Mouse (Mus musculus) heart, embryonic 11.5 days (tissue): ENCODE results near the gene Abcc8. TPM values are rescaled to one million over a fixed set of nuclear protein-coding genes. Genes with fewer than 3 reads are reported as not detected.

ENCODE experiments used
- ATAC-seq: fragments of 200-750 bp; cut with Nextera tagmentation; replicated peaks from 2 replicates; pipeline ENCODE4 v1.8.0; 2017; ENCODE audit warnings: moderate library complexity; ENCODE audit not compliant: insufficient number of reproducible peaks, low FRiP score, low TSS enrichment
- H3K27ac ChIP-seq: fragments of 300-500 bp; sonication (generic); 2 replicates; pipeline ENCODE4 v1.5.1; 2014; ENCODE audit warnings: mild to moderate bottlenecking, low read depth, low read length
- H3K27me3 ChIP-seq: fragments of 300-500 bp; sonication (generic); 2 replicates; pipeline ENCODE4 v1.6.1; 2014; ENCODE audit warnings: mild to moderate bottlenecking, low read length, mixed read lengths; ENCODE audit not compliant: control insufficient read depth, insufficient read depth
- H3K36me3 ChIP-seq: fragments of 300-500 bp; sonication (generic); 2 replicates; pipeline ENCODE4 v1.6.1; 2014; ENCODE audit warnings: mild to moderate bottlenecking, low read length, moderate library complexity, mixed read lengths; ENCODE audit not compliant: control insufficient read depth, insufficient read depth
- H3K4me1 ChIP-seq: fragments of 300-500 bp; sonication (generic); 2 replicates; pipeline ENCODE4 v1.6.1; 2014; ENCODE audit warnings: low read length; ENCODE audit not compliant: control insufficient read depth, insufficient read depth
- H3K4me2 ChIP-seq: fragments of 300-500 bp; sonication (generic); 2 replicates; pipeline ENCODE4 v1.6.1; 2014; ENCODE audit warnings: mild to moderate bottlenecking, moderate library complexity
- H3K4me3 ChIP-seq: fragments of 300-500 bp; sonication (generic); 2 replicates; pipeline ENCODE4 v1.5.1; 2014; ENCODE audit warnings: low read depth, low read length
- H3K9ac ChIP-seq: fragments of 300-500 bp; sonication (generic); 2 replicates; pipeline ENCODE4 v1.6.1; 2014; ENCODE audit warnings: mild to moderate bottlenecking, low read depth, low read length, moderate library complexity
- H3K9me3 ChIP-seq: fragments of 300-500 bp; sonication (generic); replicated peaks from 2 replicates; pipeline ENCODE4 v1.6.1; 2016; ENCODE audit warnings: low read length; ENCODE audit not compliant: control insufficient read depth
- WGBS: fragments of 180-500 bp; shearing (Covaris S2); extraction: QIAGEN DNeasy Blood & Tissue Kit; methylation state at CpG from one replicate; pipeline ENCODE4 v1.1.7; 2014; ENCODE audit not compliant: insufficient replicate concordance; 5-methylcytosine and 5-hydroxymethylcytosine counted together
- polyA plus RNA-seq: library from polyadenylated mRNA; unstranded; fragments of >200 nt; fragmentation: Nextera tagmentation; extraction: Ambion mirVana; gene quantifications from 2 replicates; pipeline ENCODE4 v1.2.1, GENCODE M21; 2014

Abcc8 gene
- polyA plus RNA-seq, 1 experiment from 2014 or later = 6.8 TPM

- Histone ChIP-seq H3K4me3 (no peak overlapping the region), H3K27ac (no peak overlapping the region), H3K36me3 (no peaks in the 10 kb centered on the region), H3K4me1 (no peaks in the 10 kb centered on the region), H3K9ac (no peak overlapping the region), H3K27me3 (no peaks in the 10 kb centered on the region), H3K4me2 (no peak overlapping the region), H3K9me3 (no peaks in the 10 kb centered on the region)
- 65% methylated on average over 7 of the region's 7 CpGs for WGBS
- ATAC-seq = 0 out of 2 replicates have a peak, but pooled peaks have one; percentile 39
These were observed 32.4 kb downstream of the Abcc8 start for GRCm38 (mm10) chr7:46147417-46147816.

DNA sequence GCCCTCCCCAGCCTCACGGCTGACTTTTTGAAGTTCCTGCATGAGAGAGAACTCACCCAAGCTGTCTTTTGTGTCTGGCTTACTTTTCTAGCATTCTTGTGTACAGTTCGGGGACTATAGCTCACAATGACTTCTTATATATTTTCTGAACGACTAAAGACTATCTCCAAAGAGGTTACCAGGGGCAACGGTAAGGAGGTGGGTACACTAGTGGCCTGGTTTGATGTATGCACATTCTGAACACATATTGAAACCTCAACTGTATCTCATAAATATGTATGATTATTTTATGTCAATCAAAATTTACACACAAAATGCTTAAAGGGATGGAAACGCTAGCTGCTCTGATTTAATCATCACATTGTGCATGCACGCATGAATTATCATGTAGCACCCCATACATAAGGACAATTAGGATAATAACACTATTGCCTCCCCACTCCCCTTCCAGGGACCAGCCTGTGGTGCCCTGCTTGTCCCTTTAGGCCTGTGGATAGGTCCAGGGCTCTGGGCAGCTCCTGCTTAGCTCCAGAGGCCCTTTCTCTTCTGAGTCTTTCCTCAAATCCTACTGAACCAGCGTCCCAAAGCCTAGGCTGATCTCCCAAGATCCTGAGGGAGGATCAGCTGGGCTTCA is 33.0 kb downstream of the Abcc8 start:
- H3K4me2 ChIP-seq = no peak overlapping the region
- no peaks in the 10 kb centered on the region for H3K9me3 ChIP-seq
- no peaks in the 10 kb centered on the region for H3K4me1 ChIP-seq
- H3K36me3 ChIP-seq = no peaks in the 10 kb centered on the region
- ATAC-seq = no peak
- WGBS = 80% methylated on average over 7 of the region's 7 CpGs
- no peaks in the 10 kb centered on the region for H3K27me3 ChIP-seq
- H3K27ac ChIP-seq = no peak overlapping the region
- H3K9ac ChIP-seq = no peak overlapping the region
- H3K4me3 ChIP-seq = no peak overlapping the region

DNA sequence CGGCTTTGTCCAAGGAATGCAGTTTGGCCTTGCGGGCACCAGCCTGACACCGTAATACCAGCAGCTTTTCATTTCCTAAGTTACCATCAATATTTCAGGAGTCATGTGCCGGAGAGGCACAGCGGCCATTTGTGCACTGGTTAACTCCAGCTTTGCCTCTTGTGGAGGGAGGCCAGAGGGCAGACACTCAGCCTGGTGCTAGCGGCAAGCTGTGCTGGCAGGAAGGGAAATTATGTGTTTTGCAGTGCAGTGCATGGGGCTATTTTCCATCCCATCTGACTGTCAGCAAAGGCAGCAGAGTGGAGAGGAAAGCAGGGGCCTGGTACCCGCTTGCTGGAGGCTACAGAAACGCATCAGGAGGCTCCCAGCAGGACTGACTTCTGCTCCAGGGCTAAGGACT is 35.8 kb downstream of the Abcc8 start:
- Histone ChIP-seq H3K4me2 (no peak overlapping the region), H3K4me3 (no peak overlapping the region), H3K27me3 (peaks cover 2% of the 10 kb centered on the region; the same call in 1 of the 2 replicates), H3K27ac (no peak overlapping the region), H3K4me1 (no peaks in the 10 kb centered on the region), H3K9ac (no peak overlapping the region), H3K9me3 (no peaks in the 10 kb centered on the region), H3K36me3 (no peaks in the 10 kb centered on the region)
- no peak for ATAC-seq
- WGBS = 79% methylated on average over 8 of the region's 8 CpGs

GRCm38 (mm10) chr7:46138329-46138930 is 41.4 kb downstream of the Abcc8 start:
- Histone ChIP-seq H3K27me3 (peaks cover 4% of the 10 kb centered on the region; the same call in 1 of the 2 replicates), H3K4me2 (no peak overlapping the region), H3K36me3 (no peaks in the 10 kb centered on the region), H3K4me1 (peaks cover 12% of the 10 kb centered on the region; the same call in 1 of the 2 replicates), H3K9ac (no peak overlapping the region), H3K27ac (no peak overlapping the region), H3K4me3 (no peak overlapping the region), H3K9me3 (no peaks in the 10 kb centered on the region)
- ATAC-seq = no peak
- 48% methylated on average over 7 of the region's 7 CpGs for WGBS

- Histone ChIP-seq H3K9me3 (no peaks in the 10 kb centered on the region), H3K9ac (0 out of 2 replicates have a peak overlapping the region, but pooled peaks have one; percentile 46), H3K4me2 (peak overlapping the region; percentile 50), H3K27me3 (0 out of 2 replicates have a peak, but pooled peaks cover 5% of the 10 kb centered on the region), H3K4me1 (peaks cover 20% of the 10 kb centered on the region; the same call in 1 of the 2 replicates), H3K36me3 (no peaks in the 10 kb centered on the region), H3K4me3 (no peak overlapping the region), H3K27ac (no peak overlapping the region)
- WGBS = 4% methylated on average over 7 of the region's 7 CpGs
- ATAC-seq = peak; percentile 63
These were observed 46.0 kb downstream of the Abcc8 start for GRCm38 (mm10) chr7:46133858-46134257.

DNA sequence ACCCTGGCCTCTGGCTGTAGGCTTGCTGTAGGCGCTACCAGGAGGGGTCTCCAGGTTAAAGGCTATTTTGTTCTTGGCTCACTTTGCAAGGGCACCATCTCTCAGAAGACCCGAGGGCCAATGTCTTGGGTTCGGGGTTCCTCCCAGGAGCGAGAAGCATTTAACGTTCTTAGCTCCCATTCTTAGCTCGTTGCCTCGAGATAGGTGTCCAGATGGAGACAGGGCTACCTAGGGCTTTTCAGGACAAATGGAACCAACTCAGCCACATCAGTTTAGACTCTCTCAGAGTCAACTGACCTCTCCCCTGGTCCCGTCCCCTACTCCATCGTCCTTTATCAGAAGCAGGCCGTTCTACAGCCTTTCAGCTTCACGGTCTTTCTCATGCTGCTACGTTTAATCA is 47.6 kb downstream of the Abcc8 start:
- Histone ChIP-seq H3K27me3 (peaks cover 5% of the 10 kb centered on the region; the same call in 1 of the 2 replicates), H3K4me3 (no peak overlapping the region), H3K9ac (no peak overlapping the region), H3K27ac (no peak overlapping the region), H3K4me1 (peaks cover 20% of the 10 kb centered on the region; the same call in 1 of the 2 replicates), H3K36me3 (no peaks in the 10 kb centered on the region), H3K4me2 (no peak overlapping the region), H3K9me3 (no peaks in the 10 kb centered on the region)
- ATAC-seq = no peak
- 79% methylated on average over 12 of the region's 12 CpGs for WGBS

DNA sequence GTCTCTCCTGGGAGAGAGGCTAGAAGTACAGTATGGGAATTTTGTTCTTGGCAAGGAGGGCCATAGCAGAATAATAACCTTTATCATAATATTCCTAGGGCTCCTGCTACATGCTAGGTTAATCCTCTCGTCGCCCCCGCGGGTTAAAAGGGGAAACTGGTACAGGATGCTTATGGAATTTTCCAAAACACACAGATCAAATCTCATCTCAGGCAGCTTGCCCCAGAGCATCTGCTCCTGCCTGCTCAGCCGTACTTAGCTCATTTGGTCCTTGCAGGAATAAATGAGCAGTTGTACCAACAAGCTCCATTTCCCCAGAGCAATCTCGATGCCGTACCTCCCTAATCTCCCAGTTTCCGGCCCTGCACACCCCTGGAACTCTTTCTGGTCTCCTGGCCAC is 48.0 kb downstream of the Abcc8 start:
- Histone ChIP-seq H3K36me3 (no peaks in the 10 kb centered on the region), H3K9ac (no peak overlapping the region), H3K4me2 (no peak overlapping the region), H3K27me3 (peaks cover 7% of the 10 kb centered on the region), H3K4me3 (no peak overlapping the region), H3K9me3 (no peaks in the 10 kb centered on the region), H3K27ac (no peak overlapping the region), H3K4me1 (peaks cover 20% of the 10 kb centered on the region; the same call in 1 of the 2 replicates)
- WGBS = 62% methylated on average over 8 of the region's 8 CpGs
- ATAC-seq = no peak

GRCm38 (mm10) chr7:46131266-46131665 is 48.6 kb downstream of the Abcc8 start:
- no peaks in the 10 kb centered on the region for H3K36me3 ChIP-seq
- 37% methylated on average over 3 of the region's 3 CpGs for WGBS
- peaks cover 20% of the 10 kb centered on the region; the same call in 1 of the 2 replicates for H3K4me1 ChIP-seq
- no peak for ATAC-seq
- no peak overlapping the region for H3K4me3 ChIP-seq
- H3K27me3 ChIP-seq = peaks cover 8% of the 10 kb centered on the region
- H3K27ac ChIP-seq = no peak overlapping the region
- no peaks in the 10 kb centered on the region for H3K9me3 ChIP-seq
- no peak overlapping the region for H3K9ac ChIP-seq
- no peak overlapping the region for H3K4me2 ChIP-seq
